Mouse (Mus musculus): ENCODE measurements around the gene Catsperd.
A peak's percentile ranks its signal among the peaks of the same experiment; 100 is the strongest.
"Not testable (repeated sequence)": the region's sequence is repeated elsewhere in the genome, so short reads cannot be mapped to it uniquely, and the experiment has no call there.

Gene Catsperd

GRCm38 (mm10) chr17:56612565-56612939 is 15.4 kb upstream of the Catsperd start:
- DNase-seq (ENCODE audit: low read depth, low spot score): not testable (repeated sequence)

DNA sequence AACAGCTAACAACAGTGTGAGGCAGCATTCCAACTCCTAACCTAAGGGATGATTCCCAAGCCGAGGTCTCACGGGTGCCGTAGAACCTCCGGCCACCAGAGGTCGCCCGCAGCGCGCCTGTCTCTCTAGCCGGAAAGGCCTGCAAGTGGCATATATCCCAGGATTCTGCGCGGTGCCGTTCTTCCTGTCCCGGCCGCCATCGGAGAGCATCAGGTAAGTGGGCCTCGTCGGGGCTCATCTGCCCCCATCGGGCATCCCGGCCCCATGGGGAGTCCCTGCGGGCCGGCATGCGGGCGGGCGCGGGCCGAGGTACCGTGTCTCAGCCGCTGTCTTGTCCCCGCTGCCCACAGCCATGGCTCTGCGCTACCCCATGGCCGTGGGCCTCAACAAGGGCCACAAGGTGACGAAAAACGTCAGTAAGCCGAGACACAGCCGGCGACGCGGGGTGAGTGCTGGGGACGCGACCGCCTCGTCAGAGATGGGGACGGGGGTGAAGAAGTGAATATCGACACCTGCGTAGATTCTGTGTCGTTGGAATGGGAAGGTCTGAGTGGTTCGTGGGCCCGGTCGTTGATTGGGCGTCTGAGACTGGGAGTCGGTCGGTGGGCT is 14.6 kb upstream of the Catsperd start, which contains the start of gene Rpl36:
Rpl36 (plus strand) TSS at position 181 of the 609 bp plus-strand sequence.
- peak; percentile 96 for DNase-seq (ENCODE audit: low read depth, low spot score)

- peak; percentile 43 for DNase-seq (ENCODE audit: low read depth, low spot score)
These were observed 14.1 kb upstream of the Catsperd start for GRCm38 (mm10) chr17:56613893-56614292.

- DNase-seq (ENCODE audit: low read depth, low spot score): peak; percentile 48
These were observed 13.4 kb upstream of the Catsperd start for GRCm38 (mm10) chr17:56614391-56615135.

- DNase-seq (ENCODE audit: low read depth, low spot score): no peak
These were observed 12.7 kb upstream of the Catsperd start for GRCm38 (mm10) chr17:56615136-56615784.

- DNase-seq (ENCODE audit: low read depth, low spot score): no peak
These were observed 12.2 kb upstream of the Catsperd start for GRCm38 (mm10) chr17:56615792-56616191.

GRCm38 (mm10) chr17:56616725-56617124 is 11.2 kb upstream of the Catsperd start:
- no peak for DNase-seq (ENCODE audit: low read depth, low spot score)

DNA sequence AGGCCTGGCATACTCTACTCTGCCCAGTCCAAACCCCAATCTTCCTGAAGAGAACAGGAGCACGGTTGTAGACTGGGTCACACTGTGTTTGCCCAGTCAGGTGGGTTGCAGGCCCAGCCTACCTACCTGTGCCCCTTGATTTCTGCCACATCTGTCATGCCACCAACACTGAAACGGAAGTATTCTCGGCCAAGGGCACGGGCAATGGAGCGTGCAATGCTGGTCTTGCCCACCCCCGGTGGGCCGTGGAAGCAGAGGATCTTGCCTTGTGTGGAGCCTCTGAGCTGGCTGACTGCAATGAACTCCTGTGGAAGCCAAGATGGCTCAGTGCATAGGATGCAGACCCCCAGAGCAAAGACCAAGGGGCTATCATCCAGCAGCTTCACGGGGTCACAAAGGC is 10.3 kb upstream of the Catsperd start:
- no peak for DNase-seq (ENCODE audit: low read depth, low spot score)

GRCm38 (mm10) chr17:56625495-56625894 is 2.4 kb upstream of the Catsperd start:
- peak; percentile 82 for DNase-seq (ENCODE audit: low read depth, low spot score)

DNA sequence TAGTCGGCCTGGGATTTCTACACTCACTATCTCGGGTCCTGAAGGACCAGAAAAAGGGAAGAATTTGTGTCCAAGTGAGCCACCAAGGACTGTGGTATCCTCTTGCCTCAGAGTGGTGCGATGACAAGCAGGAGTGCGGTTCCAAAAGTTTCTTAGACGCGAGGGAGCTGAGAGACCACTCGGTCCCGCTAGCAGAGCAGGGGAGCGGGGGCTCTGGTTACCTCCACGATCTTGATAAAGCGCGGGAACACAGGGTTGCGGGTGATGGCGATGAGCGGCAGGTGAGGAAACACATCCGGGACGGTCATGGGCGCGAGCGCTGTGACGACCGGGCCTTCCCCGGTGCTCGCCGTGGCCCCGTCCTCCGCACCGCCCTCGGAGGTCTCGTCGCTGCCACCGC is 1.7 kb upstream of the Catsperd start:
- DNase-seq (ENCODE audit: low read depth, low spot score): peak; percentile 45

DNA sequence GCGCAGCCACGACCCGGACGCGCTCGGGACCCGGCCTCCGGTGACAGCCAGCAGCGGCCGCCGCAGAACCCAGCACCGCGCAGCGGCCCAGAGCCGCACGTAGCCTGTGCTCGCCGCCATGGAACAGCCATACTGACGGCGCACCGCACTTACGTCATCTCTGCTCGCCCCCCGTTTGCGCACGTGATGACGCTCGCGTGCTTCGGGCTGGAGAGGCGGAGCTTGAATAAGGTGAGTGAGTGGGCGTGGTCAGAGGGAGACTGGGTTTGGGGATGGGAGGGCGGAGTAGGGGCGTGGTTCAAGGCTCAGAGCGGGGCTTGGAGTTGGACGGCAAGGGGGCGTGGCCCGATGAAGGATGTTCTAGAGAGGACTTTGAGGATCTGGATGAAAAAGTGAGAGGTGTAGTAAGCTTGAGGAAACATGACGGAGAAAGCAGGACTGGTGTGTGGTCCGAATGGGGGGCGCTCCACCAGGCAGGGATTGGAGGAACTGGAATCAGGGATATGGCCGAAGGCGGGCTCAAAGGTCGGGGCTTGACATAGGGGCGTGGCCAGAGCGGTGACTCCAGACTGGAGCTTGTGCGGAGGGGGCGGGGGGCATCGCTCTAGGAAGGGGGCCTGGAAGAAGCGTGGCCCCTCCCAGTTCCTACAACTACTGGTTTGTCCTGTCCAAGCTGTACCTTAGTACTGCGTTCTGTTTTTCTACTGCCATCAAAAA is 1.0 kb upstream of the Catsperd start, which contains the start of gene Lonp1:
Lonp1 (minus strand) TSS at position 134 of the 717 bp plus-strand sequence.
- peak; percentile 99 for DNase-seq (ENCODE audit: low read depth, low spot score)

GRCm38 (mm10) chr17:56629800-56630781 is 2.1 kb downstream of the Catsperd start:
- DNase-seq (ENCODE audit: low read depth, low spot score): not testable (repeated sequence)

DNA sequence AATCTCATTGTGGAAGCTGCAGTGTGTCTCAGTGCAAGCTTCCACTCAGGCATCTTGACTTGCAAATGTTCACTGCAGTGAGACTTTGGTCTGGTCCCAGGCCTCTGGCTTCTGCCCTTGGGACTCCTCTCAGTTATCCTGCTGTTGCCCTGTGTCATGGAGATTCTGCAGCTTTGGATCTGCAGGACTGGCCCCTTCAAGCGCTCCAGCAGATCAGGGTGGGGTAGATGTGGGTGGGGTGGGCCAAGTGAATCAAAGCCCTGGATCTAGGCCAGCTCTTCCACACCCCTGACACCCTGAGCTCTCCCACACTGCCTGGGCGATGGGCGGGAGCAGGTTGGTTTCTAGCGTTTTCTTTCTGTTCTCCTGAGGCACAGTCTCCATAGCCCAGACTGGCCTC is 3.9 kb downstream of the Catsperd start:
- no peak for DNase-seq (ENCODE audit: low read depth, low spot score)

- no peak for DNase-seq (ENCODE audit: low read depth, low spot score)
These were observed 6.1 kb downstream of the Catsperd start for GRCm38 (mm10) chr17:56634023-56634422.

- no peak for DNase-seq (ENCODE audit: low read depth, low spot score)
These were observed 15.3 kb downstream of the Catsperd start for GRCm38 (mm10) chr17:56643237-56643636.

DNA sequence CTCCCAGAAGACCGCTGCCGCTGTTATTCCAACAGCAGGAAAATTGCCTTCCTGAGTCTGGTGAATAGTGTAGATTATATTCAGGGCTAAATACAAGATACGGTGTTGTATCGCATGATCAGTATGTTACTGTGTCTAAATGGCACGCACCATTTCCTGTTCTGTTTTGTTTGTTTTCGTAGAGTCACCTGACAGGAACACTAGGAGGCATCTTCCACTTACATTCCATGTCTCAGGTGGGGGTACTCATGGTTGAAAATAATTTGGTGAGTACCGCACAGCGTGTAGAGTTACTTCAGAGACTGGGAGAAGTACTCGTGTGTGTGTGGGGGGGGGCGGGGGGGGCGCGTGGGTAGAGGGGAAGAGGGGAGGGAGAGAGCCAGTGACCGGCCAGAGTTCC is 19.6 kb downstream of the Catsperd start:
- no peak for DNase-seq (ENCODE audit: low read depth, low spot score)

GRCm38 (mm10) chr17:56651801-56652200 is 23.9 kb downstream of the Catsperd start:
- DNase-seq (ENCODE audit: low read depth, low spot score): peak; percentile 21

DNA sequence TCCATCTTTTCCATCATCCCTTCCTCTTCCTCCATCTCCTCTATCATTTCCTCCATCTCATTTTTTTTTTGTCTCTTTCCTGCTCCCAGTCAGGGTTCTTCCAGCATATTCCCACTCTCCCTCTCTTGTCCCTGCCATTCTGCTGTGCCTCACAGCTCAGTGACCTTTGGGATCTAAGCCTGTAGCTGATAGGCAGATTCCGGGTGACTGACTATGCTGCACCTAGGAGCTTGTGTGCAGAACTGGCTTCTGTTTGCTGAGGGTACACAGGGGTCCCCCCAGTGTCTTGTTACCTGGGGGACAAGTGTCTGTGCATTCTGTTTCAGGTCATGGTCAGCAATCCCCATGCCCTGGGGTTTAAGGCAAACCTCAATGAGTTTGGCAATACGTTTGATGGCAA is 26.8 kb downstream of the Catsperd start:
- no peak for DNase-seq (ENCODE audit: low read depth, low spot score)

GRCm38 (mm10) chr17:56655311-56655710 is 27.4 kb downstream of the Catsperd start:
- DNase-seq (ENCODE audit: low read depth, low spot score): no peak

GRCm38 (mm10) chr17:56656171-56656570 is 28.2 kb downstream of the Catsperd start:
- no peak for DNase-seq (ENCODE audit: low read depth, low spot score)

DNA sequence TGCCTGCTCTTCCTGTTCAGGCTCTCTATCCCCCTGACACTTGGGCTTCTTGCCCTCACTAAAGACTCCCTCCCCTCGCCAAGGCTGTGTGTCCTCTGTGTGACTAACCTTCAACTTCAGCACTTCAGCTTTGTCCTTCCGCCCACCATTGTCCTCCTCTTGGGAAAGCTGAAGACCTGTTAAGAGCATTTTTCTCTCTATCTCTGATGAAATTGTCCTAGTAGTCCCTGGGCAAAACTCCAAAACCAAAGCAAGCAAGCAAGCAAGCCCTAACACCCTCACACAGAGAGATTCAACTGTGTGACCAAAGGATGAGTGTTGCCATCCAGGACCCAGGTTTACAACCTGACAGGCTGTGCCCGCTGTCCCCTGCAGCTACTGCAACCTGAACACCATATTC is 35.7 kb downstream of the Catsperd start:
- DNase-seq (ENCODE audit: low read depth, low spot score): no peak

Data from 3T3-L1 (cell line).